Mouse (Mus musculus) heart, postnatal 25 days (tissue): ENCODE results near the gene Trp53tg5. TPM values are rescaled to one million over a fixed set of nuclear protein-coding genes. Genes with fewer than 3 reads are reported as not detected.
A peak's percentile ranks its signal among the peaks of the same experiment; 100 is the strongest.

Experiments used
- DNase-seq: peaks from one replicate; pipeline ENCODE4 v3.0.0; 2022; ENCODE audit warnings: low spot score
- intact Hi-C: fragments of 180-260 bp; cut with DNase I; formaldehyde crosslinking; loops from one replicate; pipeline ENCODE4 v1.15.1; 2025
- total RNA-seq, 2 experiments: library from RNA; stranded (reverse); gene quantifications; 2 replicates each; pipeline ENCODE4 v1.2.3; 2021

The Trp53tg5 gene
- total RNA-seq = not detected

GRCm38 (mm10) chr2:164473624-164474023, at the start of gene Trp53tg5:
TSS of gene Trp53tg5 (minus strand) at chr2:164473724.
- DNase-seq = no peak
- intact Hi-C loops = no loop called here

- no peak for DNase-seq
- intact Hi-C loops = loop anchor here (10.0 kb wide), 1 partner anchor 417 kb away; no protein-coding TSS in a partner anchor
Measured at GRCm38 (mm10) chr2:164522280-164522679, 48.8 kb upstream of the Trp53tg5 start.

- intact Hi-C loops = loop anchor here (10.0 kb wide), 1 partner anchor 417 kb away; no protein-coding TSS in a partner anchor
- no peak for DNase-seq
Measured at GRCm38 (mm10) chr2:164521841-164522240, 48.3 kb upstream of the Trp53tg5 start.

- DNase-seq = no peak
- intact Hi-C loops = loop anchor here (1.0 to 10.0 kb wide), 2 partner anchors 103 to 416 kb away; no protein-coding TSS in a partner anchor
Measured at GRCm38 (mm10) chr2:164520782-164521181, 47.3 kb upstream of the Trp53tg5 start.

GRCm38 (mm10) chr2:164519171-164519526, 45.6 kb upstream of the Trp53tg5 start:
- no peak for DNase-seq
- intact Hi-C loops = no loop called here

GRCm38 (mm10) chr2:164518266-164519170, 45.0 kb upstream of the Trp53tg5 start:
- no peak for DNase-seq
- intact Hi-C loops = no loop called here

- intact Hi-C loops = loop anchor here (1.0 kb wide), 1 partner anchor 47 kb away; no protein-coding TSS in a partner anchor
- DNase-seq = peak; percentile 28
Measured at GRCm38 (mm10) chr2:164517485-164518221, 44.1 kb upstream of the Trp53tg5 start.

- intact Hi-C loops = no loop called here
- no peak for DNase-seq
Measured at GRCm38 (mm10) chr2:164516592-164516991, 43.1 kb upstream of the Trp53tg5 start.

- no peak for DNase-seq
- intact Hi-C loops = no loop called here
Measured at GRCm38 (mm10) chr2:164515897-164516296, 42.4 kb upstream of the Trp53tg5 start.

GRCm38 (mm10) chr2:164514916-164515315, 41.4 kb upstream of the Trp53tg5 start:
- DNase-seq = no peak
- intact Hi-C loops = no loop called here

GRCm38 (mm10) chr2:164513389-164513788, 39.9 kb upstream of the Trp53tg5 start:
- peak; percentile 65 for DNase-seq
- intact Hi-C loops = no loop called here

GRCm38 (mm10) chr2:164512121-164512909, 38.8 kb upstream of the Trp53tg5 start:
- DNase-seq = peak; percentile 38
- intact Hi-C loops = no loop called here

GRCm38 (mm10) chr2:164510621-164511190, 37.2 kb upstream of the Trp53tg5 start:
- no peak for DNase-seq
- intact Hi-C loops = no loop called here

GRCm38 (mm10) chr2:164507811-164508210, 34.3 kb upstream of the Trp53tg5 start:
- DNase-seq = no peak
- intact Hi-C loops = no loop called here

GRCm38 (mm10) chr2:164505619-164506347, 32.3 kb upstream of the Trp53tg5 start:
- intact Hi-C loops = no loop called here
- no peak for DNase-seq

GRCm38 (mm10) chr2:164504919-164505318, 31.4 kb upstream of the Trp53tg5 start:
- no peak for DNase-seq
- intact Hi-C loops = no loop called here

- DNase-seq = no peak
- intact Hi-C loops = no loop called here
Measured at GRCm38 (mm10) chr2:164500511-164500910, 27.0 kb upstream of the Trp53tg5 start.

GRCm38 (mm10) chr2:164499317-164499716, 25.8 kb upstream of the Trp53tg5 start:
- intact Hi-C loops = loop anchor here (5.0 kb wide), 1 partner anchor 37 kb away; the partner anchor contains the start of gene Gm20458
- DNase-seq = no peak
